Mouse (Mus musculus): ENCODE results near the gene Rbbp5. TPM values are rescaled to one million over a fixed set of nuclear protein-coding genes. Genes with fewer than 3 reads are reported as not detected.

The Rbbp5 gene
- total RNA-seq (2014; rRNA removed) (22.4 and 27.7 TPM in 2 replicates), polyA plus RNA-seq (2015; fragmentation: Nextera tagmentation; extraction: Ambion mirVana) (23.8 and 24.2 TPM in 2 replicates)

- Histone ChIP-seq H3K27ac (peak within 1 kb of the TSS; percentile 81), H3K27me3 (ENCODE audit: insufficient read depth, low read length) (no peaks in the 10 kb centered on the region), H3K4me2 (ENCODE audit: low read depth, low read length) (peak within 1 kb of the TSS; percentile 73), H3K9me3 (ENCODE audit: low read length) (no peaks in the 10 kb centered on the region), H3K9ac (replicated peaks; ENCODE audit: low read length) (peak within 1 kb of the TSS; percentile 67), H3K4me3 (ENCODE audit: low read length) (peak within 1 kb of the TSS; percentile 89), H3K36me3 (ENCODE audit: insufficient read depth, low read length) (no peaks in the 10 kb centered on the region), H3K4me1 (ENCODE audit: insufficient read depth, low read length) (0 out of 2 replicates have a peak, but pooled peaks cover 9% of the 10 kb centered on the region)
- ATAC-seq (peak; percentile 92), DNase-seq (ENCODE audit: low spot score) (peak; percentile 94)
- under 1% methylated on average over 43 of the region's 43 CpGs for WGBS
- peak; percentile 35 for TF ChIP-seq CTCF (IDR thresholded peaks at IDR 0.05; ENCODE audit: low read depth)
These were observed at the start of gene Rbbp5 for GRCm38 (mm10) chr1:132476928-132477691. TSS of gene Rbbp5 (plus strand) at chr1:132477365.

DNA sequence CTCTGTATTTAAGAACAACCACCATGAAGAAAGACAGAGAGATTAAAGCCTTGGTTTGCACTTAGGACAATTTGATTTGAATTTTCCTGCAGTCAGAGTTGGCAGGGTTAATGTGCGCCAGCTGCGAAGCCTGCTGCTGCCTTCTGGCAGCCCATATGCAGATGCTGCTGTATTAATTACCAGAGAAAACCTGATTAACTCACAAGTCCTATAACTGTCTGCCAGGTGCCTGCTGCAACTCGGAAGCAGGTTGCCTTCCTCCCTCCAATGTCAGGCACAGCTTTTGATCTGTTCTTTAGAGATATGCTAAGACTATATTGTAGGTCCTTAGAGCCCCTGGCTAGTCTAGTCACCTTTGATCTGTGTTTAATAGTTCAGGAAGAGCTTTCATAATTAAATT lies 46.3 kb upstream of the Rbbp5 start:
- peak; percentile 77; the same call in 1 of the 2 replicates for ATAC-seq
- Histone ChIP-seq H3K9me3 (ENCODE audit: low read length) (no peaks in the 10 kb centered on the region), H3K27ac (0 out of 2 replicates have a peak overlapping the region, but pooled peaks have one; percentile 51), H3K9ac (replicated peaks; ENCODE audit: low read length) (no peak overlapping the region), H3K4me1 (ENCODE audit: insufficient read depth, low read length) (0 out of 2 replicates have a peak, but pooled peaks cover 15% of the 10 kb centered on the region), H3K27me3 (ENCODE audit: insufficient read depth, low read length) (no peaks in the 10 kb centered on the region), H3K4me3 (ENCODE audit: low read length) (no peak overlapping the region), H3K4me2 (ENCODE audit: low read depth, low read length) (no peak overlapping the region), H3K36me3 (ENCODE audit: insufficient read depth, low read length) (no peaks in the 10 kb centered on the region)
- DNase-seq (ENCODE audit: low spot score), result peak; percentile 79
- TF ChIP-seq CTCF (IDR thresholded peaks at IDR 0.05; ENCODE audit: low read depth), result no peak
- WGBS, result 28% methylated on average over 3 of the region's 3 CpGs

DNA sequence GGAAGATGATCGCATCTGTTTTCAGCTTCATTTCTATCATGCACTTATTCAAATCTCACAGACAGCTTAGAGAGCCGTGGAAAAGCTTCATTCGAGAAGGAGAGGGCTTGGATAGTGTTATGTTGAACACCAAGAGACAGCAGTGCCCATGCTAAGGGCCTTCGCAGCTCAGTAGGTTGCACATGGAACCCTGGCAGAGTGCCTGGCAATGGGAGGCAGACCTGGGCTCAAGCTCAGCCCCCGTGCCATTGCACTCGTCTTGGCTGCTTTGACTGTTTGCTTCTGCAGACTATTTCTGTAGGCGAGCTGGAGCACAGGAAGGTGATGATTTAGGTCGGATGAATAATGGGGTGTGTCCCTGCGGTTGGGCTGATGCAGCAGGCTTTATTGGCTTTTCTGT lies 45.4 kb upstream of the Rbbp5 start:
- 47% methylated on average over 9 of the region's 9 CpGs for WGBS
- DNase-seq (ENCODE audit: low spot score) (peak; percentile 79), ATAC-seq (peak; percentile 59)
- Histone ChIP-seq H3K4me1 (ENCODE audit: insufficient read depth, low read length) (peaks cover 15% of the 10 kb centered on the region; the same call in 1 of the 2 replicates), H3K9ac (replicated peaks; ENCODE audit: low read length) (no peak overlapping the region), H3K4me3 (ENCODE audit: low read length) (no peak overlapping the region), H3K36me3 (ENCODE audit: insufficient read depth, low read length) (no peaks in the 10 kb centered on the region), H3K27me3 (ENCODE audit: insufficient read depth, low read length) (no peaks in the 10 kb centered on the region), H3K27ac (peak overlapping the region; percentile 51; the same call in 1 of the 2 replicates), H3K9me3 (ENCODE audit: low read length) (no peaks in the 10 kb centered on the region), H3K4me2 (ENCODE audit: low read depth, low read length) (no peak overlapping the region)
- no peak for TF ChIP-seq CTCF (IDR thresholded peaks at IDR 0.05; ENCODE audit: low read depth)

GRCm38 (mm10) chr1:132433349-132433748 lies 43.8 kb upstream of the Rbbp5 start:
- ATAC-seq (no peak), DNase-seq (ENCODE audit: low spot score) (peak; percentile 69)
- H3K4me3 ChIP-seq (ENCODE audit: low read length), result no peak overlapping the region
- no peaks in the 10 kb centered on the region for H3K9me3 ChIP-seq (ENCODE audit: low read length)
- no peak overlapping the region for H3K4me2 ChIP-seq (ENCODE audit: low read depth, low read length)
- no peak overlapping the region for H3K27ac ChIP-seq
- H3K27me3 ChIP-seq (ENCODE audit: insufficient read depth, low read length), result no peaks in the 10 kb centered on the region
- 29% methylated on average over 5 of the region's 5 CpGs for WGBS
- TF ChIP-seq CTCF (IDR thresholded peaks at IDR 0.05; ENCODE audit: low read depth), result no peak
- H3K4me1 ChIP-seq (ENCODE audit: insufficient read depth, low read length), result peaks cover 15% of the 10 kb centered on the region; the same call in 1 of the 2 replicates
- H3K9ac ChIP-seq (replicated peaks; ENCODE audit: low read length), result no peak overlapping the region
- H3K36me3 ChIP-seq (ENCODE audit: insufficient read depth, low read length), result 0 out of 2 replicates have a peak, but pooled peaks cover 2% of the 10 kb centered on the region

DNA sequence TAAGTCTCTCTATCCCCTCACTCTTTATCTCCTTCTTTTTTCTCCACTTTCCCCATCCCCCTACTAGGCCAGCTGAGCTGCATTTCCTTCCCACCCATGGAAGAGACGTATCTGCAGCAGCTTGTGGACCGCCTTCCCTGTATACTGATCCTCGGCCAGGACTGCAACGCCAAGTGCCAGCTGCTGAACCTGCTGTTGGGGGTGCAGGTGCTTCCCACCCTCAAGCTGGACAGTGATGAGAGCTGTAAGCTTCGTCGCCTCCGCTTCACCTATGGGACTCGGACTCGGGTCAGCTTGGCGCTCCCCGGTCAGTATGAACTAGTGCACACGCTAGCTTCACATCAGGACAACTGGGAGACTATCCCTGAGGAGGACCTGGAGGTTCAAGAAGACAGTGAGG lies 43.1 kb upstream of the Rbbp5 start:
- no peak for TF ChIP-seq CTCF (IDR thresholded peaks at IDR 0.05; ENCODE audit: low read depth)
- Histone ChIP-seq H3K4me3 (ENCODE audit: low read length) (no peak overlapping the region), H3K36me3 (ENCODE audit: insufficient read depth, low read length) (0 out of 2 replicates have a peak, but pooled peaks cover 3% of the 10 kb centered on the region), H3K4me2 (ENCODE audit: low read depth, low read length) (no peak overlapping the region), H3K4me1 (ENCODE audit: insufficient read depth, low read length) (peaks cover 15% of the 10 kb centered on the region; the same call in 1 of the 2 replicates), H3K27me3 (ENCODE audit: insufficient read depth, low read length) (no peaks in the 10 kb centered on the region), H3K27ac (no peak overlapping the region), H3K9me3 (ENCODE audit: low read length) (no peaks in the 10 kb centered on the region), H3K9ac (replicated peaks; ENCODE audit: low read length) (no peak overlapping the region)
- 68% methylated on average over 12 of the region's 12 CpGs for WGBS
- DNase-seq (ENCODE audit: low spot score), result peak; percentile 23
- ATAC-seq, result peak; percentile 50; the same call in 1 of the 2 replicates

DNA sequence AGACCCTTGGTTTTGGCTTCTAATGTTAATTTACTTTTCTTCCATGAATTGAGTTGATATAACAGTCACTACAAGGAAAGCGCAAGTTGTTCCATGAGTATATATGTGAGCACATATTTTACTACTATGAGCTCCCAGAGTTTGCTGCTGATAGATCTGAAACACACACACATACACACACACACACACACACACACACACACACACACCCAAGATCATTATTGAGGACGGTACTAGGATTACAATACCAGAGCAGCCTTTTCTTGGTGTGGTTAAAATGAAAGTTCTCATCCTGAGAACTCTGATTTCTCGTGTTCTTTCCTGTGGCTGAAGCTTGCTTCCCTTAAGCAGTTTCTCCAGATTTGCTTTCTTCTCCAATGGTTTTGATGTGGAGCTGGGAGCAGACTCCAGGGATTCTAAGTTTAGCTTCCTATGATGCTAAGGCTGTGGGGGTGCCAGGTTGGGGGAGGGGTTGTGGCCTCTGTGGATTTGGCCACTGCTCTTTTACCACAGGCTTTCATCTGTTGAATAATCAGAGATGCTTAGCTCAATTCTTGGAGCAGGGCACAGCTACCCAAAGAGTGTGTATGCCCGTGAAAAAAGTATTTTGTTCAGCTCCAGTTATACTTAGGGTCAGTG lies 40.7 kb upstream of the Rbbp5 start:
- Histone ChIP-seq H3K4me2 (ENCODE audit: low read depth, low read length) (no peak overlapping the region), H3K9ac (replicated peaks; ENCODE audit: low read length) (no peak overlapping the region), H3K36me3 (ENCODE audit: insufficient read depth, low read length) (peaks cover 10% of the 10 kb centered on the region; the same call in 1 of the 2 replicates), H3K9me3 (ENCODE audit: low read length) (no peaks in the 10 kb centered on the region), H3K4me3 (ENCODE audit: low read length) (no peak overlapping the region), H3K27ac (no peak overlapping the region), H3K4me1 (ENCODE audit: insufficient read depth, low read length) (peaks cover 8% of the 10 kb centered on the region; the same call in 1 of the 2 replicates), H3K27me3 (ENCODE audit: insufficient read depth, low read length) (no peaks in the 10 kb centered on the region)
- ATAC-seq, result no peak
- WGBS, result 71% methylated on average over 4 of the region's 4 CpGs
- DNase-seq (ENCODE audit: low spot score), result peak; percentile 10
- TF ChIP-seq CTCF (IDR thresholded peaks at IDR 0.05; ENCODE audit: low read depth), result no peak
